Mouse (Mus musculus) megakaryocyte, adult 5-6 weeks (primary cell): ENCODE data around the gene Nprl3. TPM values are rescaled to one million over a fixed set of nuclear protein-coding genes. Genes with fewer than 3 reads are reported as not detected.
A peak's percentile ranks its signal among the peaks of the same experiment; 100 is the strongest.

Experiments used
- ATAC-seq: 2 replicates; pipeline ENCODE4 v1.8.0; 2016; ENCODE audit warnings: mild to moderate bottlenecking, inconsistent platforms; ENCODE audit not compliant: poor library complexity, severe bottlenecking
- total RNA-seq, 2 experiments: library from RNA; stranded (forward) in 1 of 2; stranded (reverse) in 1 of 2; fragments of 153-499, 151-499 nt in 1 of 2; fragments of 221-1000, 200-1000 nt in 1 of 2; gene quantifications; 2 replicates each; pipeline versions ENCODE4 v1.2.3 to v1.2.4; 2015 to 2017

The Nprl3 gene
- total RNA-seq, 2 experiments from 2014 or later, result 9.5 to 10.7 TPM

GRCm38 (mm10) chr11:32250880-32251763 is 16.4 kb downstream of the Nprl3 start:
- peak; percentile 48 for ATAC-seq

- no peak for ATAC-seq
Measured at GRCm38 (mm10) chr11:32248350-32248749, 19.2 kb downstream of the Nprl3 start.

- peak; percentile 53 for ATAC-seq
Measured at GRCm38 (mm10) chr11:32247068-32247467, 20.4 kb downstream of the Nprl3 start.

- ATAC-seq, result peak; percentile 45
Measured at GRCm38 (mm10) chr11:32245614-32246013, 21.9 kb downstream of the Nprl3 start.

GRCm38 (mm10) chr11:32244617-32245016 is 22.9 kb downstream of the Nprl3 start:
- ATAC-seq, result no peak

- ATAC-seq, result no peak
Measured at GRCm38 (mm10) chr11:32244064-32244463, 23.4 kb downstream of the Nprl3 start.

- no peak for ATAC-seq
Measured at GRCm38 (mm10) chr11:32243205-32243955, 24.1 kb downstream of the Nprl3 start.

- ATAC-seq, result no peak
Measured at GRCm38 (mm10) chr11:32242209-32242608, 25.3 kb downstream of the Nprl3 start.

GRCm38 (mm10) chr11:32241391-32241790 is 26.1 kb downstream of the Nprl3 start:
- no peak for ATAC-seq

GRCm38 (mm10) chr11:32238093-32238860 is 29.2 kb downstream of the Nprl3 start:
- peak; percentile 92 for ATAC-seq

- no peak for ATAC-seq
Measured at GRCm38 (mm10) chr11:32237411-32237795, 30.1 kb downstream of the Nprl3 start.

- ATAC-seq, result no peak
Measured at GRCm38 (mm10) chr11:32236712-32237410, 30.6 kb downstream of the Nprl3 start.

GRCm38 (mm10) chr11:32236132-32236531 is 31.4 kb downstream of the Nprl3 start:
- ATAC-seq, result no peak

- no peak for ATAC-seq
Measured at GRCm38 (mm10) chr11:32235646-32236045, 31.9 kb downstream of the Nprl3 start.

- no peak for ATAC-seq
Measured at GRCm38 (mm10) chr11:32234816-32235485, 32.6 kb downstream of the Nprl3 start.

- no peak for ATAC-seq
Measured at GRCm38 (mm10) chr11:32233895-32234294, 33.6 kb downstream of the Nprl3 start.

- no peak for ATAC-seq
Measured at GRCm38 (mm10) chr11:32232848-32233247, 34.7 kb downstream of the Nprl3 start.

- ATAC-seq, result no peak
Measured at GRCm38 (mm10) chr11:32231125-32231524, 36.4 kb downstream of the Nprl3 start.

- ATAC-seq, result no peak
Measured at GRCm38 (mm10) chr11:32230220-32230619, 37.3 kb downstream of the Nprl3 start.

GRCm38 (mm10) chr11:32228292-32228845 is 39.1 kb downstream of the Nprl3 start:
- no peak for ATAC-seq
